Mouse (Mus musculus) adrenal gland, postnatal 14 days (tissue): ENCODE measurements at regions not wholly inside any gene's neighbourhood (a gene's known extent, or its start where the extent isn't known, plus 50 kb on each side); places are given as distances from the start of the nearest gene placed in this dataset.

ENCODE experiments used
- DNase-seq: peaks from one replicate; pipeline ENCODE4 v3.0.0; 2021; ENCODE audit warnings: mixed read lengths

DNA sequence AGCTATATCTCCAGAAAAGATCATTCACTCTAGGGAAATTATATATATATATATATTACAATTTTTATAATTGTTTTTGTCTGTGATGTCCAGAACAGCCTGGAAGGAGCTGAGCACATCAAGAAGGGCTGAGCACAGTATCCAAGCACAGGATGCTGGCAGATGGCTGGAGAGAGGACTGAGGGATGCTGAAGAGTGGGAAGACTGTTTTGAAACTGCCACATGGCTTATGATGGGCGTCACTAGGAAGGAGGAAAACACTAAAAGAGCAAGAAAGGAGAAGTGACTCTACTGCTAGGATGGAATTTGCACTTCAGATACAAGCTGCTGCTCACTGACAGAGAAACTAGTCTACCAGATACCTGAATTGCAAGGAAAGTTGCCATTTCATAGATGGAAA lies 50.4 kb upstream of the Atg10 start:
- DNase-seq: no peak

DNA sequence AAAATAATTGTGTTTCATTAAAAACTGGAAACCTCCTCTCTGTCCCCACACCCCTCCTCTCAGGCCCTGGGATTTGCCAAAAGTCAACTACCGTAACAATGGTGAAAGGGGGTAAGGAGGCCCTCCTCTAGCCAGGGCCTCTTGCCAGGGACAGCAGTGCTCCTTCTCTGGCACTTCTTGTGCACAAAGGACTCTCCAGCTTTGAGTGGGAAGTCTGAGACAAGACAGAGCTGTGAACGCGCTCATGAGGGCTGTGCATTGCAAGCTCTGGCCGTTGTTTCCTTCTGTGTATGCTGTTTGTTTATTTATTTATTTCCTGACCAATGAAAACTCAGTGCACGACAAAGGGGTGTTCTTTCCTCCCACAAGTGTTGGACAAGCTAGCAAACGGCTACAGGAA lies 50.8 kb upstream of the Atg10 start:
- DNase-seq: no peak

DNA sequence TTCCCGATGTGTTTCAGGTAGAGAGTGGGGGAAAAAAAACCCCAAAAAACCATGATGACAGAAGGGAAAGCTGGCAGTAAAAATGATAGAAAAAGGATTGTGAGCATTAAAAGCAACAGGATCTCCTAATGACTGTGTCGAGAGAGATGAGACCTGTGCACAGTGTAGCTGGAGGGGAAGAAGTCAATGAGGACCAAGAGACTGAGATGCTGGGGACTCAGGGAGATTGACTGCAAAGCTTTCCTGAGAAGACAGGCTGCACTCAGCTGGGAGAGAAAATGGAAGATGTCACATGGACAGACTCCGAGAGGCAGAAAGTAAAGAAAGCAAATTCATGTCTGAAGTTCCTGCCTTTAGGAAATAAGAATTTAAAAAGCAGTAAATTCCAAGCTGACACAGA lies 55.7 kb upstream of the Atg10 start:
- no peak for DNase-seq

DNA sequence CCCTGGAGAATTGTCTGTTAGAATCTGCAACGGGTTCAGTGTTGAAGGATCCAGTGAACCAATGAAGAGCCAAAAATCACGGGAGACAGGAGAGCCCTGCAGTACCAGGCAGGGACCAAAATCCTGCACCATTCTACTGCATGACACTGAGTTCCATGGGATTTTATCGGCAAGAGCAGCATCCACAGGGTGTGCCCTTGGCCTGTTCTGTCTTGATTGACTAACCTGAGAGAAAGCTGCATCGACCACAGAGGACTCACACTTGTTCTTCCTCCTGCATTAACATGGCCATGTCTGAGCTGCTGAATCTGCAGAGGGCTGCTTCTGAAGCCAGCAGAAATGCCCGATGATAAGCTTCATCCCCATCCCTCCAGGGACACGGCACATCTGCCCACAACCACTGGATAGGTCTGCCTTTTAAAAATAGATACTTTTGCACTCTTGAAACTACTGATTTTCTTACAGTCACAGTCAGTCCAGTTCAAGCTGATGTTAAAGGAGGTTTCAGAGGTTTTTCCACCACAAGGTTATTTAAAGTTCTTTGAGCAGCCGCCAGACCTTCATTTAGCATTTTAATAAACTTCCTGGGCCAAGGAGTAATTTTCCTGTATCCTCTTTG lies 71.9 kb upstream of the Atg10 start:
- DNase-seq: no peak

DNA sequence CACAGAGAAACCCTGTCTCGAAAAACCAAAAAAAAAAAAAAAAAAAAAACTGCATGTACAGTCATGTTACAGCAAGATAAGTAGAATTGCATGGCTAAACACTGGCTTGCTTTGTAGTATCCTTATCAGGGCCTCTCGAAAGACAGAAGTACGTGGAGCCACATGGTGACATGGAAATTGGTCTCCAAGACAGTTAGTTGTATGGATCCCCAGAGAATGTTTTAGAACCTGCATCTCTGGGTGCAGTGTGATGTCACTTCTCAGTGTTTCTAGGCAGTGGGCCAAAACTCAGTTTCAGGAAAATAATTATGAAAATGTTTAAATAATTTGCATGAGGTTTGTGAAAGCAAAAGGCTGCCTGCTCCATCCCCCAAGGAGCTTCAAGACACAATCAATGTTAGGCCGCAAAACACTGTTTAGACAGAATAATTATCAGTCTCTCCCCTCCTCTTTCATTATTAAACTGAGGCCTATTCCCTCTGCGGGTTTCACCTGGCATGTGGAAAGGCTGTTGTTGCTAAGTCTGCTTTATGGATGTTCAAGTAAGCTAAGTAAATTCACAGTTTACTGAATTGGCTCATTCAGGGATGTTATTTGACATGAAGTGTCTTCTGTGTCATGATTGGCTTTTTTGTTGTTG lies 72.9 kb upstream of the Atg10 start:
- DNase-seq: no peak

DNA sequence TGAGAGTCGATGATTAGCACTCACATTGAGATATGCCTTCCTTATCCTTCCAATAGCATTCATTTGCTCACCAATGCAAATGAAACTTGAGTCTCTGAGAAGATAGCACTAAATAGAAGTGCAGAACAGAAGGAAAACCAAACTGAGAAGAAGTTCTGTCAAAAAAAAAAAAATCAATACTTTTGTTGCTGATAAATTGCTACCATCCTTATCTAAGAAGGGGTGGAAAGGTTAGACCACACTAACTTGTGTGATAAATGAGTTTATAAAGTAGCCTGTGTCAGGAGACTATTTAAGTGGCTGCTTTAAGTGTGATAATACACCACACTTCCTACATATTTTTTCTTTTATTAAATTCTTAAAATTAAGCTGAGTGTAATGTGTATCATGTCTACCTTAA lies 78.1 kb upstream of the Atg10 start:
- DNase-seq: no peak

DNA sequence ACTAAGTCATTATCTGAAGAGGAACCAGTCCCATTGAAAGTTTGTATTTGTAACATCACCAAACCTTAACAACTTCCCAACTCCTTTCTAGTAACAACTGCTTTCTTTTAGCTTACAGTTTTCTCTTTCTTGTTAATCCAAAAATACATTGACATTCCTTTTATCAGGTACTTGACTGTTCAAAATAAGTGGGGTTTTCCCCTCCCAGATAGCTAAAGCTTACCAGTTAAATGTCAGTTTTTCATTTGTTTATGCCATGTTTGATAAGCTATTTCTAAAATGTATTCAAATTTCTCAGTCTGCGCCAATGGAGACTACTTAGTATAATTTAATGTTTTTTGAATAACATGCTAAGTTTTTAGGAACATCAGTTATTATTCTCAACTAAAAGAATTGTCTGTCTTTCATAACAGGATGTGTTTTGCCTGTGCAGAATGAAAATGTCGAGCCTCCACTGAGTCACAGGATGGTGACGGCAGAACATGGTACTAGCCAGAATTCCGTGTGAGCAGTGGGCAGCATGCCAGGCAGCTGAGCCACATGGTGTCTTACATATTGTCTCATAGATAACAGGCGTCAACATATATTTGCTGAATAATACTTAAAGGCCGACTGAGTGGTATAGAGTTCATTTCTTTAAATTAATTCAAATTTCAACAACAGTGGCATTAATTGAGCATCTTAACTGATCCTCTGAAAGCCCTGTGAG lies 82.1 kb upstream of the Atg10 start:
- no peak for DNase-seq

DNA sequence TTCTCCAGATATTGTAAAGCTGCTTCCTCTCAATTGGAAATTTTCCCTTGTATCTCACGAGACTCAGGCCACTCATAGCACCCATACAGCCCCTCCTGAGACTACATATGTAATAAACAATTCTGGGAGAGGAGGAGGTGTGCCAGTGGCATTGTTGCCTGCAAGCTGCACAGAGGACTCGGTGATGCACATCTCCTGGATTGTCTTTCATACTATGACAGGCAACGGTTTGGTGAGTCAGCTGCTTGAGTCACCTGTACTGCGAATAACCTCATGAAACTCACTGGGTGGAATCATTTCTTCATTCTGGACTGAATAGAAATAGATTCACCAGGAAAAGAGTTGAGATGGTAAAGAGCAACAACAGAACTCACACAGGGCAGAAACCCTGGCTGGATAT lies 82.8 kb upstream of the Atg10 start:
- DNase-seq: no peak

DNA sequence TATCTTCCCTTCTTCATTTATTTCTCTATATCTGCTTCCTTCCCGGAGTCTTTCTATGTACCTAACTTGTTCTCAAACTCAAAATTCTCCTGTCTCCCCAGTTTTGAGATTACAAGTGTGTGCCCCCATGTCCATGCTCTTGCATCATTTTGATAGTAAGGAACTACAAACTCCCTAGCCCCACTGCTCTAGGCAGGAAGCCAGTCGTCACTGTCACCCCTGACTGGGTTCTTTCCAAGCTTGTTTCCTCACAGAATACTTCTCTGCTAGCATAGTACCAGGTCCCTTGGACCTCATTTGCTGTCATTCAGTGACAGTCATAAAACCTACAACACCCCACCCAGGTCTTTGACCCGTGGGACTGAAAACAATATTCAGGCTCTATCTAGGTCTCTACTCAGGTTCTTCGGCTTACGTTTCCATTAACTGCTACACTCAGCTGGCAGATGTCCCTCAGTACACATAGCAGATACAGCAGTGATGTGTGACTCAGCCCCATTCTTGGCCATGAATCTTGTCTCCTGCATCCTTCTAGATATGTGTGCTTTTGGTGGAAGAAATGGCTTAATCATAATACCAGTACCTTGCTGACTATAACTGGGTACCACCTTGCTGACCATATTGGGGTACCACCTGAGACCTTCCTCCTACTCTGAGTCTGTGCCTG lies 89.3 kb upstream of the Atg10 start:
- no peak for DNase-seq

DNA sequence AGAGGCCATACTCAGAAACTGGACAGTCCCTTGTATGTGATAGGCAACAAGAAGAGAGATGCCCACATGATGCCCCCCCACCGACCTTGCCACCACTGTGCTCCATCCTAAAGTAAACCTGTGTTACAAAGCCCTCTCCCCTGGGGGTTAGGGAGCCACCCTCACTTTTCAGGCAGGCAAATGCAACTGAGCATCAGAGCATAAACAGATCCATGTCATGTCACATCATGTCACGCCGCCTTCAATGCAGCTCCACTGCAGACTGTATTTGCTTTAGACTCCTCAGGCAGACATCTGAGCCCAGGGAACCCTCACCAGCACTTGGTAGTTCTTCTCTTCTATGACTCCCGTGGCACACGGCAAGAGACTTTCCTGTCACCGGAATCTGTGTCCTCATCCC lies 98.6 kb upstream of the Atg10 start:
- DNase-seq: no peak

DNA sequence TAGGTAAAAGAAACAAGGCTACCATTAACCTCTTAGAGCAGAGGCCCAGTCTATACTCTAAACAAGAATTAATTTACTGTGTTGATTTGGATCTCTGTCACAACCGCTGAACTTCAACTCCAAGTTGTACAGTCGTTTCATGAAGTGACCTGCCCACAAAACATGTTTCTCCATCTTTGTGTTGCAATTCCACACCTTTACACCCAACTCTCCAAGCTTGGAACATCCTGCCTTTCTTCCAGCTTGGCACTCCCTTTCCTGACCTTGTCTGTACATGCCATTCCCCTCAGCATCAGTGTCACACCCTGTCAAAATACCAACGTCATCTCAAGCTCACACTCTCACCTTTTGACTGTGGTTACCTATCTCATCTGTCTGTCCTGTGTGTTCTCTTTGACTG lies 103.1 kb upstream of the Atg10 start:
- no peak for DNase-seq

DNA sequence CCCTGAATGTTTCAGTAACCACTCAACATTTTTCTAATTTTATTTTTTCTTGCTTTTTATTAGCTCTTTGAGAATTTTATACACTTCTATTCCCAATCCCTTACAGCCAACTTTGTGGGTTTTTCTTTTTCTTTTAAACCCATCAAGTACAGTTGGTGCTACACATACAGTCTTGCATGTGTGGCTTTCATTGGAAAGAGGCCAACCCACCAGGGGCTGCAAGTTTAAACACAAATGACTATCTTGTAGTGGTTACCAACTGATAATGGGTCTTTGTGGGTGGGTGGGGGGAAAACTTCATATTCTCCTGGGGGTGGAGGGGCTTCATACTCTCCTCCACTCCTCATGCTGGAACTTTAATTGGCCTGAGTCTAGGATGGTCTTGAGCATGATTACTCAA lies 110.5 kb upstream of the Atg10 start:
- no peak for DNase-seq

DNA sequence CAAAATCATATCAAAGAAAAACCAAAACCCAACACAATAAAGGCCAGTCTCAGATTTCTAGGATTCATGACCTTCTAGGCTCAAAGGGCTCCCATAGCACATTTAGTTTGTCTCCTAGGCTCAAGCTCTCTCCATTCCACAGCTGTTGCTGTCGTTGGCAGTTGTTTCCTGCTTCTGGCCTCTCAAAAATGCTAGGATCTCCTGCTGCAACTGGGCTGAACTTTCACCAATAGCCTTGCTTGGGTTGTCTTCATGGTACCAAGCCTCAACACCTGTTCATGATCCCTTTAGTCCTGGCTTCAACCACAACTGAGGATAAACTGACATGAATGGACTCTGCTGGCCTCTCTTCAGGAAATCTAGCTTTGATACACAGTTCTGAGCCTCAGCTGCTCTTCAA lies 115.9 kb upstream of the Ssbp2 start:
- no peak for DNase-seq

DNA sequence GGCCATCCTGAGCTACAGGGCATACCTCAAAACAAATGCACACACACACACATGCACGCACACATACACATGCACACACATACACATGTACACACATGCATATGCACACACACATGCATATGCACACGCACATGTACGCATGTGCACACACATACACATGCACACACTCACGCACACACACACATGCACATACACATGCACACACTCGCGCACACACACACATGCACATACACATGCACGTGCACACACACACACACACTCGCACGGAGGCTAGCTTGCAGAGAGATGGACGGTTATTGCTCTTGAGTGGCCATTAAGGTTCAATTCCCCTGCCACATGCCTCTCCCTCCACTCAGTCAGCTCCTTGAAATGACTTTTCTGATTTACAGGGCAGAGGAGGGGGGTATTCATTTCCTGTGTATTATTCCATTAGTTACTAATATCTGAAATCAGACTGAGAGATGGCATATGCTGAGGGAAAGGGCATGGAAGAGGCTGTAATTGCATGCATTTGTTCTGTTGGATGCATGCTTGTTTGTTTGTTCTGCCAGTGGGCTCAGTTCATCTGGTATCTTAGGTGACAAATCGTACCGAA lies 111.5 kb upstream of the Ssbp2 start:
- DNase-seq: no peak

DNA sequence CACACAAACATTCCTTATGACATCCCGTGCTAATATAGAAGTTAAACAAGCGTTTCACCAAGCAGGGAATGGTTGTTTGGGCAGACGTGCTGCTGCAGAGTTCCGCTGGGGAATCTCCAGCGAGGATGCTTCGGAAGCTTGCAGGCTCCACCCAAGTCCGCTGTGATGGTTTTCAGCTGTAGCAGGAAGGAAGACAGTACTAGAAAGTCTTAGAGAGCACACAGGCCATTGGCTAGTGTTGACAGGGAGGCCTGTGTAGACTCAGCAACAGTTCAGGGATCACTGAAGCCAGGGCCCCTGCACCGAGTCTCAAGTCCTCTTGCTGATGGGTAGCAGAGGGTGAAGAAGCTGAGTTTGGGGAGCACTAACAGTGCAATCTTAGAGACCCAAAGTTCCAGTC lies 107.8 kb upstream of the Ssbp2 start:
- no peak for DNase-seq

DNA sequence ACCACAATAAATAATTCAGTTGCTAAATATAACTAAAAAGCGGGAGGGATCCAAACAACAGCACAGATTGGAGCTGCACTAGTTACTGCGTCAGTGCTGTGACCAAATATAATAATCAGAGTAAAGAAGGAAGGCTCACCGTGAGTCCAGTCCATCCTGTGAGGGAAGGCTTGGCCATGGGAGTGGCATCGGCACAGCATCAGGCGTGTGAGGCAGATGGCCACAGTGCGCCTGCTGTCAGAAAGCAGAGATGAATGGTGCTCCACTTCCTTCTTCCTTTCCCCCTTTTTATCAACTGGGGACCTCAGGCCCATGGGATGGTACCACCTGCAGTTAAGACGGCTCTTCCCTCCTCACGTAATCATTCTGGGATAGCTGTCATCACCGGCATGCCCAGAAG lies 103.6 kb upstream of the Ssbp2 start:
- no peak for DNase-seq

DNA sequence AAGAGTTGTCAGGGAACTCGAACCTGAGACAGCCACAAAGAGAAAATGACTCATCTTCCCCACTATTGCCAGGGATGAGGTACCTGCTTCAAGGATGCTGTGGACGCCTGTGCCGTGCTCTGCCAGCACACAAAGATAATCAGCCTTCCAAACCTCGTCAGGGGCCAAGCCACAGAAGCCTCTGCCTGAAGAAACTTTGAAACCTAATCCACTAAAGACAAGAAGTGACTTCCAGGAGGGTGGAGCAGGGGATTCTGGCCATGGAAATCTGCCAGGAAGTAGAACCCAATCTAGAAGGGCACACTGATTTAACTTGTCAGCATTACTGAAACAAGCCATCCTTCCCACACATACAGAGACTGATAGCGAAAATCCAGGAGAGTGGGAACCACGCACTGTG lies 100.0 kb upstream of the Ssbp2 start:
- no peak for DNase-seq

DNA sequence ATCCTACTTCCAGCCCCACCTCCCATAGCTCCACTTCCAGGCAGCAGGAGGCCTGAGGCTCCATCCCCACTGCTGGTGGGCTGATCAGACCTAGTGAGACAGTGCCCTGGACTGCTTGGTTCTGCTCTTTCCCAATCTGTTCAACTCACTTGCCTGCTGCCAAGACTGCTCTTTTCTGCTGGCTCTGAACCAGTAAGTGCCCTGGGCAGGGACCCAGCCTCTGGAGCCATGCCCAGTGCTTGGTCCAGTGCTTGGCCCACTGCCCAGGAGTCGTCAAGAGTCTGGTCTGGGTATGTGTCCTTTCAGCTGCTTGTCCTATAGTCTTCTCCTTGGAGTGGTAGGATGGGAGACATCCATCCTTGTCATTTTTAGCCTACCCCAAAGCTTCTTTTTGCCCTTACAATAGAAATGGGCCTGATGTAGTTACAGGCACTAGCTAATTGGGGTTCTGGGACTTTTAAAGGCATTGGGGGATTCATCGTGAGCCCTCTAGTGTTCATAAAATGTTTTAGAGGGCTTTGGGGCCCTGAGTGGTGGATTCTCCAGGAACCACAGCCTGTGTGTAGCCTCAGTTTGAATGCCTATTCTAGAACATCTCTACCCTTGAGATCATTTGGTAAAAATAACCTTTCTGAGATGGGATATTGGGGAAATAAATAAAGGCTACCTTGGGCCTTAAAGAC lies 94.7 kb upstream of the Ssbp2 start:
- DNase-seq: peak; percentile 94

DNA sequence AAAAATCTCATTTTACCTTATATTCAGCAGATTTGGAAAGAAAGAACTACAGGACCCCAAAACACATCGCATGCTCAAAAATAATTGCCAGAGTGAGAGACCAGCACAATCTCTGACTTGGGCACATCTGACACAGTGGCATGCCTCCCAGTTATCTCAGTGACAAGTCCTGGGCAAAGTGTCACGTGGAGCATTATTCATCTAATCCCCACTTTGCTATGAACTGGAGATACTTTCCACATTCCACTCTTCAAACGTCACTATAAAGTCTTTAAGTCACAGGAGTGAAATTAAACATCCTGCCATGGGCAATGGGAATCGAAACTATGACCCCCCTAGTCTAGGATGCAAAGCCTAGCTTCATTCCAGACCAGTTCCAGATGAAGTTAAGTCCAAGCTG lies 93.5 kb upstream of the Ssbp2 start:
- no peak for DNase-seq

DNA sequence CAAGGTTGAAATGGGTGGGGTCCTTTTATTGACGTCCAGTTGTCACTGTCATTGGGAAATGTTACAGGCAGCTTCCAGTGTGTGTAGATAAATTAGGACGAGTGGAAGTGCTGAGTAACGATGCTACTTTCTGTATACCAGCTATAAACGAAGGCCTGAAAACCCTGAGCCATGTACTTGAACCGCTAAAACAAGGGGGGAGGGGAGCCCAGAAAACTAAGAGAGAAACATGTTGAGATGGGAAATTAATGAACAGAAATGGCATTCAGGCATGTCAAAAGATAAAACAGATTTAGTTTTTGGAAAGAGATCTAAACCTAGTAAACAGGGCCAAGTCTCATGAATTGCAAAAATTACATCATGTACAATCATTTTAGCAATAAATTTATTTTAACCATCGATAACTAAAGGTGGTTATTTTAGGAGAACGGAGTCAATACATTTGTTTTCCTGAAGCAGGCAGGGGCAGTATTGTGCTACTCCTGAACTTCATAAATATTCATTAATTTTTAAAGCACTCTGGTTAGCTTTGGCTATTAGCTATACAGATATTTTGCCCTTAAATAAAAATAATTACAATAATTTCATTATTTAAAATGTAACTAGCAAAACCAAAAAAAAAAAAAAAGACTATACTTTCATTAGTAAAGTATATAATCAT lies 92.1 kb upstream of the Ssbp2 start:
- no peak for DNase-seq

DNA sequence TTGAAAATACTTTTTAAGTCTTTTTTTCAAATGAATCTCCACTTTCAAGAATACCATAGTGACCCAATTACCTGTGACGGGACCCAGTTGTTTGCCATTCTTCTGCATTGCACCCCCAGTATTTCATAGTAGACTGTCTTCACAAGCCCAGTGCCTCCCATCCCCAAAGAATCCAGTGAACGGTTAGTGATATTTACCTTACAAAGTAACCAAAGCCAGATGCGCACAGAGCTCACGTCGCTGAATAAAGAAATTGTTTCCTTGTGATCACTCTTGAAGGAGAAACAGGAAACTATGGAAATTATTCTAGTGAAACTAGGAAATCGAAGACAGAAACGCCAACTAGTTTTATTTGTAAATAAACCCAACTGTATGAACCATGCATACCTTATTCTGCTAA lies 91.4 kb upstream of the Ssbp2 start:
- DNase-seq: no peak

DNA sequence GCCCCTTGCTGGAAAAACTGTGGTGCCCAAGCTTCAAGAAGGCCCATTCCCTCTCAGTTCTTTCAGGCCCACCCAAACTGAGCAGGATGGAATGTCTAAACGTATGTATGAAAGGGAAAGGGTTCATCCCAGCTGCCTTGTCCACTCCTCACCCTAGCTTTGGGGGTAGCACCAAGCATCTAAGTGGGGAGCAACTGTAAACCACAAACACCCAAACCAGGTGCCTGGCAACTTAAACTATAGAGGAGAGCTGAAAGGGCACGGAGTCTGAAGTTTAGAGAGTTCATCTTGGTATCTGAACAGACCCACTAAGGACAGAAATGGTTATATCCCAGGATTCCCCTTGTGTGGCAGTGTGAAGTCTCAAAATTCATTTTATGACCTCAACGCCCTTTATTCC lies 90.1 kb upstream of the Ssbp2 start:
- DNase-seq: no peak
